Mouse (Mus musculus) stomach, embryonic 14.5 days (tissue): Measurements from ENCODE around the gene Ctdnep1. TPM values are rescaled to one million over a fixed set of nuclear protein-coding genes. Genes with fewer than 3 reads are reported as not detected.

Experiments used
- ATAC-seq: fragments of 200-750 bp; cut with Nextera tagmentation; 2 replicates; pipeline ENCODE4 v1.8.0; 2017; ENCODE audit warnings: low read depth, moderate TSS enrichment; ENCODE audit not compliant: insufficient number of reproducible peaks, insufficient read depth, low FRiP score
- H3K27ac ChIP-seq: fragments of 300-500 bp; sonication (generic); 2 replicates; pipeline ENCODE4 v1.5.1; 2014; ENCODE audit warnings: mild to moderate bottlenecking, low read length, moderate library complexity, mixed read lengths
- H3K27me3 ChIP-seq: fragments of 300-500 bp; sonication (generic); 2 replicates; pipeline ENCODE4 v1.6.1; 2014; ENCODE audit warnings: low read length, control low read depth, mixed read lengths; ENCODE audit not compliant: control insufficient read depth, insufficient read depth
- H3K36me3 ChIP-seq: fragments of 300-500 bp; sonication (generic); 2 replicates; pipeline ENCODE4 v1.6.1; 2014; ENCODE audit warnings: mild to moderate bottlenecking, control low read depth, low read length, moderate library complexity, mixed read lengths; ENCODE audit not compliant: control insufficient read depth, insufficient read depth
- H3K4me1 ChIP-seq: fragments of 300-500 bp; sonication (generic); 2 replicates; pipeline ENCODE4 v1.6.1; 2014; ENCODE audit warnings: low read length, control low read depth, mixed read lengths; ENCODE audit not compliant: control insufficient read depth, insufficient read depth
- H3K4me2 ChIP-seq: fragments of 300-500 bp; sonication (generic); replicated peaks from 2 replicates; pipeline ENCODE4 v1.6.1; 2014; ENCODE audit warnings: low read depth, low read length, control low read depth
- H3K4me3 ChIP-seq: fragments of 300-500 bp; sonication (generic); 2 replicates; pipeline ENCODE4 v1.5.1; 2014; ENCODE audit warnings: low read depth, low read length, control low read depth
- H3K9ac ChIP-seq: fragments of 300-500 bp; sonication (generic); replicated peaks from 2 replicates; pipeline ENCODE4 v1.6.1; 2014; ENCODE audit warnings: low read depth, mild to moderate bottlenecking, control low read depth, low read length, moderate library complexity, mixed read lengths
- H3K9me3 ChIP-seq: fragments of 300-500 bp; sonication (generic); 2 replicates; pipeline ENCODE4 v1.6.1; 2016; ENCODE audit warnings: low read depth, low read length, control low read depth; ENCODE audit not compliant: control insufficient read depth
- WGBS: fragments of 180-500 bp; shearing (Covaris S2); extraction: QIAGEN DNeasy Blood & Tissue Kit; methylation state at CpG from one replicate; pipeline ENCODE4 v1.1.7; 2014; 5-methylcytosine and 5-hydroxymethylcytosine counted together
- polyA plus RNA-seq: library from polyadenylated mRNA; unstranded; fragments of >200 nt; fragmentation: Nextera tagmentation; extraction: Ambion mirVana; gene quantifications from 2 replicates; pipeline ENCODE4 v1.2.1, GENCODE M21; 2014

Ctdnep1 gene
- polyA plus RNA-seq, 1 experiment from 2014 or later: 29.5 TPM

DNA sequence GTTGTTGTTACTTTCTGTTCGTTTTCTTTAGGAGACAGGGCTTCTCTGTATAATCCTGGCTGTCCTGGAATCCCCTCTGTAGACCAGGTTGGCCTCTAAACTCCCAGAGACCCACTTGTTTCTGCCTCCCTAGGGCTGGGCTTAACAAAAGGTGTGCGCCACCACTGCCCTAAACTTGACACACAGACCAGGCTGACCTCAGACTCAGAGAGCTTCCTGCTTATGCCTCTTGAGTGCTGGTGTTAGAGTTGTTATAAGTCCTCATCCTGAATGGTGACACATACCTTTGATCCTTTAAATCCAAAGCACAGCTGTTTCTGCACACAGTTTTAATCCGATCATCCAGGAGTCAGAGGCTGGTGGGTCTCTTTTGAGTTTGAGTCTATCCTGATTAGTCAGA lies 12.0 kb downstream of the Ctdnep1 start:
- Histone ChIP-seq H3K9ac (0 out of 2 replicates have a peak overlapping the region, but pooled peaks have one; percentile 81), H3K36me3 (peaks cover 28% of the 10 kb centered on the region)
- 83% methylated on average over 3 of the region's 3 CpGs for WGBS

DNA sequence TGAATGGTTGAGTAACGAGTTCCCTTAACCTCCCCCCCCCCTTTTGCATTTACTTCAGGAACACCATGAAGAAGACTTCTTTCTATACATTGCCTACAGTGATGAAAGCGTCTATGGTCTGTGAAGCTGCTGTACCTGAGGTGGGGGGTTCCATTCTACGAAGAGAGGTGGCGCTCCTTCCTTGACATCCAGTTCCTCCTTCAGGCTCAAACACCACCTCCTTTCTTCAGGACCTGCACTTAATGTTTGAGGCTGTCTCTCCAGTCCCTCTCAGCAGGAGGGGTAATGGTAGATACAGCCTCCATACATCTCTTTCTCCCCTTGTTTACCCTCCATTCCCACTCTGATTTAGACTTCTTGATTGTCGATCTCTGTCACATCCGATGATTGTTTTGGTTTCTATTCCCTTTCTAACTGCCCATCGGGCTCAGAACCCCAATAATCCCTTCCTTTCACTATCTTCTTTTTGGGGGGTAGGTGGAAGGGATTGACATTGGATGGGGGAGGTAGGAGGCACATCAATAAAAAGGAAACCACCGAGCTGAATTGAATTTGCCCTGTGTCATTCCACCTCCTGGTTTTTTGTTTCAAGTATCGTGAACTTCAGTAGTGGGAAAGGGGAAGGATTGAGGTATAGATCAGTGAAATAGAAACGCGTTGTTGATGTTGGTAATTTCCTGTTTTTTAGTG lies 13.6 kb downstream of the Ctdnep1 start:
- Histone ChIP-seq H3K9me3 (no peaks in the 10 kb centered on the region), H3K9ac (no peak overlapping the region), H3K27me3 (no peaks in the 10 kb centered on the region), H3K4me3 (0 out of 2 replicates have a peak overlapping the region, but pooled peaks have one; percentile 65), H3K36me3 (peaks cover 29% of the 10 kb centered on the region), H3K4me1 (peaks cover 15% of the 10 kb centered on the region), H3K4me2 (peak overlapping the region; percentile 30; the same call in 1 of the 2 replicates), H3K27ac (no peak overlapping the region)
- ATAC-seq: no peak
- 88% methylated on average over 11 of the region's 11 CpGs for WGBS

More for the DNA sequence above, 12.0 kb downstream of the Ctdnep1 start:
- H3K4me2 ChIP-seq: peak overlapping the region; percentile 63
- no peak overlapping the region for H3K27ac ChIP-seq
- no peaks in the 10 kb centered on the region for H3K27me3 ChIP-seq
- no peak for ATAC-seq
- no peaks in the 10 kb centered on the region for H3K9me3 ChIP-seq
- peaks cover 15% of the 10 kb centered on the region for H3K4me1 ChIP-seq
- peak overlapping the region; percentile 74; the same call in 1 of the 2 replicates for H3K4me3 ChIP-seq

DNA sequence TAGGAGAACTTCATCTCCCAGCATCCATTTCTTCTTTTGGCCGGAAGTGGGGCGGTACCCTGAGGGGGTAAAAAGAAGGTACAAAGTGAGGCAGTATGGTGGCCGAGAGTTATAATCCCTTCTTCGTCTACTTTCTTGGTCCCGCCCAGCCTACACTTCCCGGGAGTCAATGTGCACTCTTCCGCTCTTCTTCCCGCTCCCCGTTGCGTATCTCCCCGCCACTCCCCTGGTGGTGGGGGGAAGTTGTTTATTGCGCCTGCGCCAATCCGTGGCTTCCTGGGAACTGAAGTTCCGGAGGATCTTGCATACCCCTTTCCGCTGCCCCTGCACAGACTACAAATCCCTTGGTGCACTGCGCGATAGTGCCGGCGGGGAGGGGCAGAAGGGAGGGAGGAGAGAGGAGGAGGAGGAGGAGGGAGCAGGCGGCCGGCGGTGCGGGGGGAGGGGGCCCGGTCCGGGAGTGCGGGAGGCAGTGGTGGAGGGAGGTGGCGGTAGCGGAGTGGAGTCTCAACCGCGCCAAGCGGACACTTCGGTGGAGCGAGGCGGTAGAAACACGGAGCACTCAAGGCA lies 14.5 kb downstream of the Ctdnep1 start, which contains the start of gene Phf23:
Gene Phf23 (plus strand): TSS at position 387 of the 570 bp plus-strand sequence.
- Histone ChIP-seq H3K9ac (peak within 1 kb of the TSS; percentile 98), H3K27me3 (no peaks in the 10 kb centered on the region), H3K4me3 (peak within 1 kb of the TSS; percentile 65), H3K27ac (peak within 1 kb of the TSS; percentile 99), H3K9me3 (no peaks in the 10 kb centered on the region), H3K4me2 (peak within 1 kb of the TSS; percentile 46), H3K36me3 (peaks cover 33% of the 10 kb centered on the region), H3K4me1 (peaks cover 15% of the 10 kb centered on the region)
- 1% methylated on average over 35 of the region's 36 CpGs for WGBS
- ATAC-seq: peak; percentile 84

DNA sequence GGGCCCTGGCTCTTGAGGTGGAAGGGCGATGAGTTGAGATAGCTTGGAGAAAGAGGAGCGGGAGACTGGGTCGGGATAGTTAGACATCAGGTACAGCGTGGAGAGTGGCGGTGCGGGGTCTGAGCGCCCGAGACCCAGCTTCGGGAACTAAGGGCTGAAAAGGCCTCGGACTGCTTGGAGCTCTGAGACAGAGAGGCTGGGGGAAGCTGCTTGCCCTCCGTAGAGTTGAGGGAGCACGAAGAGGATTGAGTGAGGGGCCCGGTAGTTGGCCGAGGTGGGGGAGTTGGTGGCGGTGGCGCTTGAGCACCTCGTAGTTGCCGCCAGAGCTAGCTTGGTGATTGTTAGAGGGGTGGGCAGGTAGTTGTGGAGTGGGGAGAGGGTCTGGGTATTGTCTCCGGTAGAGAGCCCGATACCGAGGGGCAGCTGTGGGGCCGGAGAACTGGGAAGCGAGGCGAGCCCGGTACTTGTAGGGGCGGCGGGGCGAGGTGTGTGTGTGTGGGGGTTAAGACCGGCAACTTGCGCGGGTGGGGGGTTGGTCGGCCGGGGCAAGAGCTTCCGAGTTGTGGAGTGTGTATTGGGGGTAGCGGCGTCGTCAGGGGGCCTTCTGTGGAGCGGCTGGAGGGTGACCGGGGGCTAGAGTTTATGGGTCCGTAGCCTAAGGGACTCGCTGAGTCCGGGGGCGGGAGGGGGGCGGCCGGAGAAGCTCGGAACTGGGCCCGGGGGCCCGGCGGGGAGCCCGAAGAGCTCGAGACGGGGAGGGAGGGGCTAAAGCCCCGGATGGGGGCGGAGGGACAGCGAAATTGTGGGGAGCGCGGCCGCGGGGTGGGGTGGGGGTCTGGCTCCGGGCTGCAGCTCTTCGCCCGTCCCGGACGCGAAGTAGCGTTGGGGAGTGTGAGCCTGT lies 15.5 kb downstream of the Ctdnep1 start:
- Histone ChIP-seq H3K4me1 (peaks cover 16% of the 10 kb centered on the region), H3K9ac (peak overlapping the region; percentile 98), H3K4me2 (peak overlapping the region; percentile 46), H3K36me3 (peaks cover 33% of the 10 kb centered on the region), H3K4me3 (peak overlapping the region; percentile 65), H3K9me3 (no peaks in the 10 kb centered on the region), H3K27me3 (no peaks in the 10 kb centered on the region), H3K27ac (peak overlapping the region; percentile 99)
- 2% methylated on average over 65 of the region's 66 CpGs for WGBS
- ATAC-seq: peak; percentile 4; the same call in 1 of the 2 replicates

DNA sequence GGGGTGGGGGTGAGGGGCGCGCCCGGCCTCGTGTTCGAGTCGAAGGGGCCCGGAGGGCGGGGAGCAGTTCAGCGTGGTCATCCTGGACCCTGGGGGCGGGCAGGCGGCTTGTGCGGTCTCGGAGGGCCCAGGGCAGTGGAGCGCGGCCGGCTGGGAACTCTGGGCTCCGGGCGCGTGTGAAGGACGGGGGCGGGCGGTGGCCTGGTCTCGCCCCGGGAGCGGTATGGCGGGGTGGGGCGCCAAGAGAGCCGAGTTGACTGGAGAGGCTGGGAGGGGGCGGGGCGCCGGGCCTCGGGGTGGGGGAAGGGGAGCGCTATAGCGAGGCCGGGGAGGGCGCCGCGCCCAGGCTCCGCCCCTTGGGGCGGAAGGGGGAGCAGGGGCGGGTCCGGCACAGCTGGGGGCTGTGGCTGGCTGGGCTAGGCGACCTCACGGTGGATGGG lies 16.1 kb downstream of the Ctdnep1 start:
- Histone ChIP-seq H3K9me3 (no peaks in the 10 kb centered on the region), H3K4me2 (peak overlapping the region; percentile 46), H3K27me3 (no peaks in the 10 kb centered on the region), H3K4me3 (peak overlapping the region; percentile 65), H3K9ac (peak overlapping the region; percentile 98), H3K4me1 (peaks cover 22% of the 10 kb centered on the region), H3K36me3 (peaks cover 33% of the 10 kb centered on the region), H3K27ac (peak overlapping the region; percentile 99)
- 1% methylated on average over 42 of the region's 44 CpGs for WGBS
- ATAC-seq: peak; percentile 60

DNA sequence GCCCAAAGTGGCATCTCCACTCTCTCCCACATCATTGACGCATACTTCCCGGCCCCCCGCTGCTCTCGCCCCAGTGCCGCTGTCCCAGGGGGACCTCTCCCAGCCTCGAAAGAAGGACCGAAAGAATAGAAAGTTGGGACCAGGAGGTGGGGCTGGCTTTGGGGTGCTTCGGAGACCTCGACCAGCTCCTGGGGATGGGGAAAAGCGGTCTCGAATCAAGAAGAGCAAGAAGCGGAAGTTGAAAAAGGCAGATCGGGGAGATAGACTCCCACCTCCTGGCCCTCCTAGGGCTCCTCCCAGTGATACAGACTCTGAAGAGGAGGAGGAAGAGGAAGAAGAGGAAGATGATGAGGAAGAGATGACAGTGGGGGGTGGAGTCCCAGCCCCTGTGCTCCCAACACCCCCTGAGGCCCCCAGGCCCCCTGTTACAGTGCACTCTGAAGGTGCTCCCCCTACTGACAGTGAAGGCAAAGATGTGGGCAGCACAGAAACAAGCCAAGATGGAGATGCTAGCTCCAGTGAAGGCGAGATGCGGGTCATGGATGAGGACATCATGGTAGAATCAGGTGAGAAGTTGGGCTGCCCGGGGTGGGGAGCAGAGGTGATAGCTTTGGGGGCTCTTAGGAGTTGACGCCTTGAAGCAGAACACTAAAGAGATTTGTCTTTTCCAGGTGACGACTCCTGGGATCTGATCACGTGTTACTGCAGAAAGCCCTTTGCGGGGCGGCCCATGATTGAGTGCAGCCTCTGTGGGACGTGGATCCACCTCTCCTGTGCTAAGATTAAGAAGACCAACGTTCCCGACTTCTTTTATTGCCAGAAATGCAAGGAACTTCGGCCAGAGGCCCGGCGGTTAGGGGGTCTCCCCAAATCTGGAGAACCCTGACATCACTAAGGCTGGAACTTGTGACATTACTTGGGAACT lies 17.9 kb downstream of the Ctdnep1 start:
- no peak overlapping the region for H3K27ac ChIP-seq
- H3K9me3 ChIP-seq: no peaks in the 10 kb centered on the region
- no peak overlapping the region for H3K4me2 ChIP-seq
- no peak for ATAC-seq
- 92% methylated on average over 27 of the region's 27 CpGs for WGBS
- no peak overlapping the region for H3K9ac ChIP-seq
- H3K4me1 ChIP-seq: peaks cover 23% of the 10 kb centered on the region
- no peaks in the 10 kb centered on the region for H3K27me3 ChIP-seq
- H3K4me3 ChIP-seq: no peak overlapping the region
- H3K36me3 ChIP-seq: peaks cover 26% of the 10 kb centered on the region

- Histone ChIP-seq H3K4me1 (peaks cover 23% of the 10 kb centered on the region), H3K27me3 (no peaks in the 10 kb centered on the region), H3K36me3 (peaks cover 26% of the 10 kb centered on the region), H3K9me3 (no peaks in the 10 kb centered on the region), H3K4me2 (peak overlapping the region; percentile 27; the same call in 1 of the 2 replicates), H3K9ac (no peak overlapping the region), H3K27ac (peak overlapping the region; percentile 97; the same call in 1 of the 2 replicates), H3K4me3 (no peak overlapping the region)
- ATAC-seq: no peak
- 79% methylated on average over 8 of the region's 8 CpGs for WGBS
Measured at GRCm38 (mm10) chr11:69999666-70000065, 18.7 kb downstream of the Ctdnep1 start.
